Mouse (Mus musculus): ENCODE measurements around the gene Foxf2.

DNA sequence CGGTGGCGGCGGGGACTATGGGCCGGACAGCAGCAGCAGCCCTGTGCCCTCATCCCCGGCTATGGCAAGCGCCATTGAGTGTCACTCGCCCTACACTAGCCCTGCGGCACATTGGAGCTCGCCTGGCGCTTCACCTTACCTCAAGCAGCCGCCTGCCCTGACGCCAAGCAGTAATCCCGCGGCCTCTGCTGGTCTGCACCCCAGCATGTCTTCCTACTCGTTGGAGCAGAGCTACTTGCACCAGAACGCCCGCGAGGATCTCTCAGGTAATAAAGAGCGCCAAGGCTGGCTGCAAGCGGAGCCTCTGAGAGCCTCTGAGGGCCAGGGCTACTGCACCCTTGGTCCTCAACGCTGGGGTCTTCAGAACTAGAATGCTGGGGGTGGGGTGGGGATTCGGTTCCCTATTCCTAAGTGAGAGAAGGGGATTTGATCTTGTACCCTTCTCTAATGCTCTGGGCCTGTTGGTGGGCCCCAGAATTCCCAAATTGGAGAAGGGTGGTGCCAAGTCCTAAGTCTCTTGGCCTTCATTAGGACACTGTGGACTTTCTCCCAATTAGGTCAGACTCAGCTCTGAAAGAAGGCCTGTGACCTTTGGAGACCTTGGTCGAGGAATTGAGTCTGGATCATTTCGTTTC, 1.5 kb downstream of the Foxf2 start:
- TF ChIP-seq CTCF (IDR thresholded peaks at IDR 0.05; ENCODE audit: low read depth, low read length) = no peak
- no peak for TF ChIP-seq EP300 (IDR thresholded peaks at IDR 0.05; ENCODE audit: insufficient read depth, low read depth, low read length)
- TF ChIP-seq POLR2A (IDR thresholded peaks at IDR 0.05; ENCODE audit: insufficient read depth, low read length) = no peak

All from ES-Bruce4 (cell line).